Comparison of ENCODE assay signal across 9 mouse cellular contexts in the genomic region with DNA sequence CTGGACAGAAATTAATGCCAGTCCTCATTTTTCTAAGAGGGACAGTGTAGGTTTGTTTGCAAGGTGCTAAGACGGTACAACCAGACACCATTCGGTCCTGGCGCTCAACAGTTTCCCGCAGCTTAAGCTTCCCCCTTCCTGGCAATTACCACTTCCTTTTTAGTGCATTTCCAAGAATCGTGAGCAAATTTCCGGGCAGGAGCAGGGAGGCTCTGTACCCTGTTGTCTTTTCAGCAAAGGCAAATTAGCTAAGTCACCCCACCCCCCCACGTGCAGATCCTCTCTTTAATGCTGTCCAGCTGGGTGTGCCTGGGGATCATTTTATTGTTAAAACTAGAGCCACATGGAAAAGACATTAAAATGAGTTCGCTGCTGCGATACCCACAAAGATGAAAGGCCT.
A peak's percentile ranks its signal among the peaks of the same experiment; 100 is the strongest.
DNase-seq lines count a peak whose midpoint lies in the region; ATAC-seq lines count a peak whose summit lies in the region.
"Had no signal": no experiment of that assay in that cellular context is flagged by ENCODE, and none has a peak within 500 bp of the region (broad histone marks: within the 10 kb centered on the region; RNA-seq: fewer than 3 reads in every experiment).

No protein-coding gene starts in this region.

- intact Hi-C loops in heart, postnatal 14 days (cut with DNase I), result no loop called here

- no peak overlapping the region for H3K9ac ChIP-seq in liver, embryonic 13.5 days
- no peak overlapping the region for H3K9ac ChIP-seq in hindbrain, embryonic 12.5 days
- H3K9ac ChIP-seq: midbrain, embryonic 15.5 days had no signal

- H3K36me3 ChIP-seq in liver, embryonic 13.5 days, result no peaks in the 10 kb centered on the region
- H3K36me3 ChIP-seq in hindbrain, embryonic 12.5 days, result no peaks in the 10 kb centered on the region
- H3K36me3 ChIP-seq: midbrain, embryonic 15.5 days had no signal

- peak; percentile 24 for DNase-seq in c-Kit-positive CD71-negative TER-119-negative erythroid progenitor cells, embryonic 14.5 days (ENCODE audit: low read depth)
- DNase-seq in heart, postnatal 14 days, result peak; percentile 39 to 44
- DNase-seq in liver, embryonic 13.5 days, result no peak
- no peak for DNase-seq in layer of hippocampus, adult 11-12 months (ENCODE audit: low spot score)
- no peak for DNase-seq in urinary bladder, adult 2 months (ENCODE audit: low spot score)
- no peak for DNase-seq in adipocyte (ENCODE audit: low spot score)

- H3K4me3 ChIP-seq in liver, embryonic 13.5 days (replicated peaks), result no peak overlapping the region
- no peak overlapping the region for H3K4me3 ChIP-seq in hindbrain, embryonic 12.5 days
- H3K4me3 ChIP-seq: midbrain, embryonic 15.5 days had no signal

- peaks cover 13% of the 10 kb centered on the region for H3K4me1 ChIP-seq in liver, embryonic 13.5 days (replicated peaks)
- peaks cover 4% of the 10 kb centered on the region; the same call in 1 of the 2 replicates for H3K4me1 ChIP-seq in hindbrain, embryonic 12.5 days

- H3K27me3 ChIP-seq in liver, embryonic 13.5 days, result no peaks in the 10 kb centered on the region
- no peaks in the 10 kb centered on the region for H3K27me3 ChIP-seq in hindbrain, embryonic 12.5 days
- H3K27me3 ChIP-seq: midbrain, embryonic 15.5 days had no signal

- H3K4me2 ChIP-seq in liver, embryonic 13.5 days, result peak overlapping the region; percentile 21; the same call in 1 of the 2 replicates
- no peak overlapping the region for H3K4me2 ChIP-seq in hindbrain, embryonic 12.5 days (replicated peaks)
- H3K4me2 ChIP-seq: midbrain, embryonic 15.5 days had no signal

- ATAC-seq in CD4-positive, CD25-positive, alpha-beta regulatory T cell, adult 4 months, result peak; percentile 63
- ATAC-seq in liver, embryonic 13.5 days (ENCODE audit: low read depth), result no peak
- ATAC-seq in hindbrain, embryonic 12.5 days (ENCODE audit: low FRiP score), result no peak
- ATAC-seq: midbrain, embryonic 15.5 days had no signal

- no peak overlapping the region for H3K27ac ChIP-seq in liver, embryonic 13.5 days
- H3K27ac ChIP-seq in hindbrain, embryonic 12.5 days, result no peak overlapping the region
- H3K27ac ChIP-seq: midbrain, embryonic 15.5 days had no signal

- WGBS in liver, embryonic 13.5 days (ENCODE audit: insufficient replicate concordance), result 25% methylated on average over 9 of the region's 9 CpGs
- WGBS in hindbrain, embryonic 12.5 days, result 60% methylated on average over 9 of the region's 9 CpGs

- H3K9me3 ChIP-seq in liver, embryonic 13.5 days (replicated peaks), result no peaks in the 10 kb centered on the region
- no peaks in the 10 kb centered on the region for H3K9me3 ChIP-seq in hindbrain, embryonic 12.5 days (replicated peaks)
- H3K9me3 ChIP-seq: midbrain, embryonic 15.5 days had no signal

Comparison
In these comparisons a context has a peak if more than half of its experiments do, and no peak if none do; other contexts are left out.
1. DNase-seq: peak in c-Kit-positive CD71-negative TER-119-negative erythroid progenitor cells, embryonic 14.5 days (single experiment) and heart, postnatal 14 days (2 of 2); none in liver, embryonic 13.5 days (single experiment), layer of hippocampus, adult 11-12 months (single experiment), urinary bladder, adult 2 months (single experiment) and adipocyte (single experiment).